Mouse (Mus musculus) liver, embryonic 18 days (tissue): ENCODE measurements around the gene Cyp2c40. TPM values are rescaled to one million over a fixed set of nuclear protein-coding genes. Genes with fewer than 3 reads are reported as not detected.

ENCODE experiments used
- polyA plus RNA-seq: library from polyadenylated mRNA; depleted of rRNA; stranded (reverse); fragments of >200 nt; gene quantifications from 2 replicates; pipeline ENCODE4 v1.2.3, GENCODE M21; 2012; rRNA removed

Gene Cyp2c40
- 205 and 213 TPM in 2 replicates for polyA plus RNA-seq

DNA sequence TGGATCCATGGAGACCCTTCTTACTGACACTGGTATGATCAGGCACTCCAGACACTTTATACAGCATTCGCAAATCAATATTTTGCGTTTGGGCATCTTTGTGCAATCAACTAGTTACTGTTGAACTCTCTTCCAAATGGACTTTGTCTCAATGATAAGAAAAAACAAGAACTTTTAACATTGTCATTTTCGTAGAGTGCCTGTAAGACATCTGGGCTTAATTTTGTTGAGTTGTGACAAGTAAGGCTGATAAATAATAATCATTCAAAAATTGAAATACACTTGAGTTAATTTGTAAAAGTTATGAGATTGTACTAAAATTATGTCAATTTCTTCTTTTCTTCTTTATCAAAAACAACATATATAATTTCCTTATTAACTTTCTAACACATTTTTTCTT lies at the start of gene Cyp2c40:
Gene Cyp2c40 (minus strand): TSS at position 101 of the 400 bp plus-strand sequence.

DNA sequence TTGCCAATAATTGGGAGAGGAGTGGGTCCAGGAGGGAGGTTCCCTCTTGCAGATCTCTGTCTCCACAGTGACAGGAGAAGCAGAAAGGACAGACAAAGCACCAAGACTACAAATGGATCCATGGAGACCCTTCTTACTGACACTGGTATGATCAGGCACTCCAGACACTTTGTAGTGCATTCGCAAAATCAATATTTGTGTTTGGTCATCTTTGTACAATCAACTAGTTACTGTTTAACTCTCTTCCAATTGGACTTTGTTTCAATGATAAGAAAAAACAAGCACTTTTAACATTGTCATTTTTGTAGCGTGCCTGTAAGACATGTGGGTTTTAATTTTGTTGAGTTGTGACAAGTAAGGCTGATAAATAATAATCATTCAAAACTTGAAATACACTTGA lies 71.7 kb downstream of the Cyp2c40 start, which contains the start of gene Cyp2c68:
Gene Cyp2c68 (minus strand): TSS at position 135 of the 400 bp plus-strand sequence.

Other genes starting within 250 kb of the Cyp2c40 start
- 7.4 and 8.5 TPM in 2 replicates for gene Cyp2c67, start 163.8 kb downstream of the Cyp2c40 start, polyA plus RNA-seq
- gene Cyp2c68, start 71.8 kb downstream of the Cyp2c40 start, polyA plus RNA-seq = 363 and 395 TPM in 2 replicates
- gene Cyp2c69, start 74.0 kb upstream of the Cyp2c40 start, polyA plus RNA-seq = 113 and 235 TPM in 2 replicates
- 9.9 and 11.4 TPM in 2 replicates for gene Cyp2c37, start 179.6 kb upstream of the Cyp2c40 start, polyA plus RNA-seq